Mouse (Mus musculus) thymus, postnatal 0 days (tissue): ENCODE data around the gene Rnf145. TPM values are rescaled to one million over a fixed set of nuclear protein-coding genes. Genes with fewer than 3 reads are reported as not detected.

ENCODE experiments used
- DNase-seq: peaks from one replicate; pipeline ENCODE4 v3.0.0-alpha.2; 2015; ENCODE audit warnings: low spot score
- polyA plus RNA-seq: library from polyadenylated mRNA; unstranded; fragments of >200 nt; fragmentation: Nextera tagmentation; extraction: Ambion mirVana; gene quantifications from 2 replicates; pipeline ENCODE4 v1.2.1, GENCODE M21; 2015

Gene Rnf145
- polyA plus RNA-seq, 1 experiment from 2014 or later = 120 TPM

GRCm38 (mm10) chr11:44509906-44510305 is 8.9 kb upstream of the Rnf145 start:
- no peak for DNase-seq

- DNase-seq = no peak
These were observed 8.4 kb upstream of the Rnf145 start for GRCm38 (mm10) chr11:44510371-44510770.

GRCm38 (mm10) chr11:44512044-44513025 is 6.4 kb upstream of the Rnf145 start:
- no peak for DNase-seq

GRCm38 (mm10) chr11:44513026-44513422 is 5.7 kb upstream of the Rnf145 start:
- DNase-seq = no peak

- no peak for DNase-seq
These were observed 4.1 kb upstream of the Rnf145 start for GRCm38 (mm10) chr11:44514666-44515065.

- DNase-seq = no peak
These were observed 2.4 kb upstream of the Rnf145 start for GRCm38 (mm10) chr11:44516362-44516761.

GRCm38 (mm10) chr11:44517561-44518280 is 1.0 kb upstream of the Rnf145 start:
- no peak for DNase-seq

- peak; percentile 36 for DNase-seq
These were observed 559 bp downstream of the Rnf145 start for GRCm38 (mm10) chr11:44519096-44519949.

- peak; percentile 93 for DNase-seq
These were observed 1.4 kb downstream of the Rnf145 start for GRCm38 (mm10) chr11:44519950-44520761.

- no peak for DNase-seq
These were observed 3.8 kb downstream of the Rnf145 start for GRCm38 (mm10) chr11:44522594-44522993.

- no peak for DNase-seq
These were observed 7.0 kb downstream of the Rnf145 start for GRCm38 (mm10) chr11:44525765-44526164.

- no peak for DNase-seq
These were observed 8.0 kb downstream of the Rnf145 start for GRCm38 (mm10) chr11:44526654-44527263.

- no peak for DNase-seq
These were observed 9.9 kb downstream of the Rnf145 start for GRCm38 (mm10) chr11:44528560-44529199.

- peak; percentile 59 for DNase-seq
These were observed 10.4 kb downstream of the Rnf145 start for GRCm38 (mm10) chr11:44529200-44529599.

GRCm38 (mm10) chr11:44529716-44530115 is 11.0 kb downstream of the Rnf145 start:
- no peak for DNase-seq

GRCm38 (mm10) chr11:44530382-44530781 is 11.6 kb downstream of the Rnf145 start:
- no peak for DNase-seq

GRCm38 (mm10) chr11:44530867-44531266 is 12.1 kb downstream of the Rnf145 start:
- no peak for DNase-seq

GRCm38 (mm10) chr11:44531617-44532016 is 12.9 kb downstream of the Rnf145 start:
- DNase-seq = no peak
